Mouse (Mus musculus): ENCODE results near the gene Hs2st1.

DNA sequence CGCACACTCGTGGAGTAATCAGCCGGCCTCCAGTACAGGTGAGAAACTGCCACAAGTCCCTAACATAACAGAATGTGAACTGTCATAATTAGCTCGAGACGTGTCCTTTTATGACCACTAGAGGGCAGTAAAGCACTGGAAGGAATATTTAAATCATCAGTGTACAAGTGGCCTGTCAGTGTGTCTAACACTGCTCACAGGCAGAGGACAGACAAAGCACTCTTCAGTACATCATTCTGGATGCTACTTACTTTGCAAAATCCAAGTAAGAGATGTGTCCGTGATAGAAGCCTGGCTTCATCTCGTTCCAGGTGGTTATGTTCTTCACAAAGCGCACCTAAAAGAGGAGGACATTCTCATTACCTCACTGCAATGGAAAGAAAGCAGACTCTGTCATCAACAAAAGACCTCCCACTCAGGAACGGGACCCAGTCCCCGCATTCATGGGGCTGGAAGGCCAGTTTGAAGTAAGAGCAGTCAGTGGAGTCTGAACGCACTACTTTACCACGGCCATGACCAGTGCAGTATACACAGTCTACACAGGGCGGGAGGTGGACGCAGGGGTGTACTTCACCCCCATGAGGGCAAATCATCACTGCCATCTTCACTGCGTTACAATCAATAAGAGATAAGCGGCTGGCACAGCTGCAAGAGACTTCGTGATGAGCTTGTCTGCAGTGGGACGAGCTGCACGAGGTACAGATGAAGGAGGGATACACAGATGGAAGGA lies 116.1 kb downstream of the Hs2st1 start:
- TF ChIP-seq CTCF (conservative IDR thresholded peaks at IDR 0.05; ENCODE audit: insufficient read depth, insufficient read length, low read depth, low read length) (peak; percentile 35; the same call in 1 of the 2 replicates), POLR2A (IDR thresholded peaks at IDR 0.05; ENCODE audit: low read depth, low read length) (no peak)

Measured in kidney, adult 2 months (tissue).